Mouse (Mus musculus): ENCODE results near the gene Kbtbd4.
"Not testable (repeated sequence)": the region's sequence is repeated elsewhere in the genome, so short reads cannot be mapped to it uniquely, and the experiment has no call there.

DNA sequence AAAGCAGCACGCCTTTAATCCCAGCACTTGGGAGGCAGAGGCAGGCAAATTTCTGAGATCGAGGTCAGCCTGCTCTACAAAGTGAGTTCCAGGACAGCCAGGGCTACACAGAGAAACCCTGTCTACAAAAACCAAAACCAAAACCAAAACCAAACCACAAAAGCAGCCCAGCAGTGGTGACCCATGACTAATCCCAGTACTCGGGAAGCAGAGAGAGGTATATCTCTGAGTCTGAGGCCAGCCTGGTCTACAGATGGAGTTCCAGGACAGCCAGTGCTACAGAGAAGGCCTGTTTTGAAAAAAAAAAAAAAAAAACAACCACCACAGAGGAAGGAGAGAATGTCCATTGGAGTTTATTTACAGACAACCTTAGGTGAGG is 10.3 kb upstream of the Kbtbd4 start:
- TF ChIP-seq MAX (IDR thresholded peaks at IDR 0.05; ENCODE audit: low read length); USF2 (IDR thresholded peaks at IDR 0.05; ENCODE audit: borderline replicate concordance in 1 of 2, insufficient read depth in 1 of 2, low read depth in 1 of 2, low read length in 2 of 2); POLR2A (IDR thresholded peaks at IDR 0.05; ENCODE audit: control insufficient read depth in 1 of 2, insufficient read depth in 1 of 2, low read depth in 1 of 2, low read length in 2 of 2, poor library complexity in 1 of 2); CTCF (IDR thresholded peaks at IDR 0.05 in 2 of 3, conservative IDR thresholded peaks at IDR 0.05 in 1 of 3; ENCODE audit: control insufficient read depth in 1 of 3, insufficient read depth in 1 of 3, low read depth in 2 of 3, low read length in 3 of 3, poor library complexity in 1 of 3, severe bottlenecking in 1 of 3); EP300 (IDR thresholded peaks at IDR 0.05; ENCODE audit: low read depth in 1 of 2, low read length in 2 of 2); UBTF (IDR thresholded peaks at IDR 0.05; ENCODE audit: borderline replicate concordance, insufficient read depth, low read depth, low read length); GATA1 (IDR thresholded peaks at IDR 0.05; ENCODE audit: low read depth, low read length); ZC3H11A (IDR thresholded peaks at IDR 0.05; ENCODE audit: low read depth, low read length); SMC3 (IDR thresholded peaks at IDR 0.05; ENCODE audit: low read depth, low read length); ZNF384 (IDR thresholded peaks at IDR 0.05; ENCODE audit: low read depth, low read length); BHLHE40 (IDR thresholded peaks at IDR 0.05; ENCODE audit: borderline replicate concordance, low read depth, low read length); RAD21 (IDR thresholded peaks at IDR 0.05; ENCODE audit: low read depth, low read length); USF1 (IDR thresholded peaks at IDR 0.05; ENCODE audit: low read depth, low read length): not testable (repeated sequence)
